Mouse (Mus musculus) cerebellum, postnatal 14 days (tissue): ENCODE measurements around the gene Hsh2d.

Experiments
- DNase-seq, 2 experiments: peaks; one replicate each; pipeline ENCODE4 v3.0.0; 2021; ENCODE audit warnings: mixed read lengths in 2 of 2

The Hsh2d gene

GRCm38 (mm10) chr8:72189417-72190214 is at the start of gene Hsh2d:
Hsh2d (plus strand) TSS chr8:72189638.
- DNase-seq = no peak

GRCm38 (mm10) chr8:72143256-72143824 is 46.1 kb upstream of the Hsh2d start:
- no peak for DNase-seq

- DNase-seq = no peak
Observed at GRCm38 (mm10) chr8:72144345-72144975, 45.0 kb upstream of the Hsh2d start.

- DNase-seq = no peak
Observed at GRCm38 (mm10) chr8:72145511-72145910, 43.9 kb upstream of the Hsh2d start.

- no peak for DNase-seq
Observed at GRCm38 (mm10) chr8:72146056-72146455, 43.4 kb upstream of the Hsh2d start.

- no peak for DNase-seq
Observed at GRCm38 (mm10) chr8:72146556-72146955, 42.9 kb upstream of the Hsh2d start.

GRCm38 (mm10) chr8:72147266-72147665 is 42.2 kb upstream of the Hsh2d start:
- DNase-seq = no peak

- no peak for DNase-seq
Observed at GRCm38 (mm10) chr8:72149056-72149455, 40.4 kb upstream of the Hsh2d start.

- no peak for DNase-seq
Observed at GRCm38 (mm10) chr8:72151418-72152078, 37.9 kb upstream of the Hsh2d start.

GRCm38 (mm10) chr8:72153382-72153781 is 36.1 kb upstream of the Hsh2d start:
- no peak for DNase-seq

GRCm38 (mm10) chr8:72158096-72158495 is 31.3 kb upstream of the Hsh2d start:
- DNase-seq = no peak

- DNase-seq = no peak
Observed at GRCm38 (mm10) chr8:72158726-72159125, 30.7 kb upstream of the Hsh2d start.

- DNase-seq = peak in 1 of 2 experiments; percentile 14
Observed at GRCm38 (mm10) chr8:72160007-72160406, 29.4 kb upstream of the Hsh2d start.

GRCm38 (mm10) chr8:72160707-72161697 is 28.4 kb upstream of the Hsh2d start, which contains the start of gene Rab8a:
Rab8a (plus strand) TSS chr8:72161200.
- peak; percentile 100 for DNase-seq

- no peak for DNase-seq
Observed at GRCm38 (mm10) chr8:72162821-72163220, 26.6 kb upstream of the Hsh2d start.

- no peak for DNase-seq
Observed at GRCm38 (mm10) chr8:72169098-72169668, 20.3 kb upstream of the Hsh2d start.

- no peak for DNase-seq
Observed at GRCm38 (mm10) chr8:72169681-72170249, 19.7 kb upstream of the Hsh2d start.

- DNase-seq = peak; percentile 84 to 92
Observed at GRCm38 (mm10) chr8:72177346-72177925, 12.0 kb upstream of the Hsh2d start.

GRCm38 (mm10) chr8:72183554-72184202 is 5.8 kb upstream of the Hsh2d start:
- peak; percentile 13 to 33 for DNase-seq

- no peak for DNase-seq
Observed at GRCm38 (mm10) chr8:72187793-72188331, 1.6 kb upstream of the Hsh2d start.
